Mouse (Mus musculus) kidney, adult 2 months (tissue): ENCODE results near the gene Omp.

ENCODE experiments used
- CTCF ChIP-seq: fragments of 200-500 bp; conservative IDR thresholded peaks from 2 replicates; pipeline ENCODE4 v1.5.1; 2011; ENCODE audit warnings: low read depth, mild to moderate bottlenecking, control low read depth, low read length, moderate library complexity, mixed read lengths; ENCODE audit not compliant: insufficient read depth, insufficient read length
- POLR2A ChIP-seq: fragments of 200-500 bp; IDR thresholded peaks from one replicate; pipeline ENCODE4 v1.6.1; 2011; ENCODE audit warnings: low read depth, low read length, control low read depth

GRCm38 (mm10) chr7:98194026-98194792 is 48.9 kb upstream of the Omp start:
- TF ChIP-seq CTCF (no peak), POLR2A (no peak)
